Mouse (Mus musculus) midbrain, postnatal 0 days (tissue): ENCODE measurements around the gene Fem1a. TPM values are rescaled to one million over a fixed set of nuclear protein-coding genes. Genes with fewer than 3 reads are reported as not detected.
A peak's percentile ranks its signal among the peaks of the same experiment; 100 is the strongest.

Experiments
- ATAC-seq: fragments of 200-750 bp; cut with Nextera tagmentation; 2 replicates; pipeline ENCODE4 v1.8.0; 2017; ENCODE audit warnings: moderate number of reproducible peaks, mild to moderate bottlenecking, moderate TSS enrichment, moderate library complexity; ENCODE audit not compliant: low FRiP score
- DNase-seq: peaks from one replicate; pipeline ENCODE4 v3.0.0-alpha.2; 2015; ENCODE audit warnings: low spot score
- H3K27ac ChIP-seq: fragments of 300-500 bp; sonication (generic); 2 replicates; pipeline ENCODE4 v1.5.1; 2014; ENCODE audit warnings: low read depth, mild to moderate bottlenecking, low read length, mixed read lengths
- H3K27me3 ChIP-seq: fragments of 300-500 bp; sonication (generic); 2 replicates; pipeline ENCODE4 v1.6.1; 2014; ENCODE audit warnings: low read length, control low read depth, mixed read lengths; ENCODE audit not compliant: insufficient read depth
- H3K36me3 ChIP-seq: fragments of 300-500 bp; sonication (generic); 2 replicates; pipeline ENCODE4 v1.6.1; 2014; ENCODE audit warnings: low read length, control low read depth, mixed read lengths; ENCODE audit not compliant: insufficient read depth
- H3K4me1 ChIP-seq: fragments of 300-500 bp; sonication (generic); 2 replicates; pipeline ENCODE4 v1.6.1; 2014; ENCODE audit warnings: mild to moderate bottlenecking, control low read depth, antibody characterized with exemption, low read length, mixed read lengths; ENCODE audit not compliant: insufficient read depth
- H3K4me2 ChIP-seq: fragments of 300-500 bp; sonication (generic); 2 replicates; pipeline ENCODE4 v1.6.1; 2014; ENCODE audit warnings: low read depth, mild to moderate bottlenecking, low read length, mixed read lengths; ENCODE audit not compliant: poor library complexity, severe bottlenecking
- H3K4me3 ChIP-seq: fragments of 300-500 bp; sonication (generic); 2 replicates; pipeline ENCODE4 v1.5.1; 2014; ENCODE audit warnings: low read depth, mild to moderate bottlenecking, low read length, moderate library complexity
- H3K9ac ChIP-seq: fragments of 300-500 bp; sonication (generic); replicated peaks from 2 replicates; pipeline ENCODE4 v1.6.1; 2014; ENCODE audit warnings: mild to moderate bottlenecking, low read length, moderate library complexity, mixed read lengths; ENCODE audit not compliant: poor library complexity, severe bottlenecking
- H3K9me3 ChIP-seq: fragments of 300-500 bp; sonication (generic); 2 replicates; pipeline ENCODE4 v1.6.1; 2016; ENCODE audit warnings: low read length, control low read depth
- CTCF ChIP-seq: IDR thresholded peaks from 2 replicates; pipeline ENCODE4 v1.5.1; 2016; ENCODE audit warnings: antibody characterized with exemption, mild to moderate bottlenecking
- WGBS: fragments of 180-500 bp; shearing (Covaris S2); extraction: QIAGEN DNeasy Blood & Tissue Kit; methylation state at CpG from one replicate; pipeline ENCODE4 v1.1.7; 2014; 5-methylcytosine and 5-hydroxymethylcytosine counted together
- polyA plus RNA-seq: library from polyadenylated mRNA; unstranded; fragments of >200 nt; fragmentation: Nextera tagmentation; extraction: Ambion mirVana; gene quantifications from 2 replicates; pipeline ENCODE4 v1.2.1, GENCODE M21; 2015
- total RNA-seq: library from RNA; depleted of rRNA; stranded (reverse); fragments of >200 nt; gene quantifications from 2 replicates; pipeline ENCODE4 v1.2.3, GENCODE M21; 2014

Gene Fem1a
- total and polyA plus RNA-seq, 2 experiments from 2014 or later = 14.2 to 43.2 TPM

GRCm38 (mm10) chr17:56259301-56260037, 2.9 kb downstream of the Fem1a start:
- H3K4me3 ChIP-seq = no peak overlapping the region
- H3K36me3 ChIP-seq = peaks cover 36% of the 10 kb centered on the region
- peak overlapping the region; percentile 19; the same call in 1 of the 2 replicates for H3K9ac ChIP-seq
- DNase-seq (no peak), ATAC-seq (no peak)
- H3K27me3 ChIP-seq = no peaks in the 10 kb centered on the region
- no peaks in the 10 kb centered on the region for H3K9me3 ChIP-seq
- H3K27ac ChIP-seq = no peak overlapping the region
- no peak overlapping the region for H3K4me2 ChIP-seq
- WGBS = 91% methylated on average over 10 of the region's 10 CpGs
- H3K4me1 ChIP-seq = peaks cover 10% of the 10 kb centered on the region
- TF ChIP-seq CTCF = no peak

- DNase-seq = no peak
- 66% methylated on average over 3 of the region's 3 CpGs for WGBS
- H3K27ac ChIP-seq = no peak overlapping the region
- ATAC-seq = no peak
- H3K9ac ChIP-seq = 0 out of 2 replicates have a peak overlapping the region, but pooled peaks have one; percentile 8
- TF ChIP-seq CTCF = no peak
- no peaks in the 10 kb centered on the region for H3K9me3 ChIP-seq
- peaks cover 44% of the 10 kb centered on the region for H3K36me3 ChIP-seq
- peaks cover 10% of the 10 kb centered on the region for H3K4me1 ChIP-seq
- no peak overlapping the region for H3K4me2 ChIP-seq
- no peak overlapping the region for H3K4me3 ChIP-seq
- H3K27me3 ChIP-seq = no peaks in the 10 kb centered on the region
Observed at GRCm38 (mm10) chr17:56261166-56261565, 4.6 kb downstream of the Fem1a start.

GRCm38 (mm10) chr17:56262645-56263094, 6.1 kb downstream of the Fem1a start:
- ATAC-seq (no peak), DNase-seq (no peak)
- no peak for TF ChIP-seq CTCF

GRCm38 (mm10) chr17:56264020-56264419, 7.4 kb downstream of the Fem1a start:
- no peak overlapping the region for H3K9ac ChIP-seq
- peak; percentile 81 for TF ChIP-seq CTCF
- DNase-seq (peak; percentile 82), ATAC-seq (peak; percentile 70)
- H3K36me3 ChIP-seq = peaks cover 40% of the 10 kb centered on the region
- H3K4me3 ChIP-seq = no peak overlapping the region
- 20% methylated on average over 8 of the region's 8 CpGs for WGBS
- no peak overlapping the region for H3K27ac ChIP-seq
- no peak overlapping the region for H3K4me2 ChIP-seq
- H3K27me3 ChIP-seq = no peaks in the 10 kb centered on the region
- H3K9me3 ChIP-seq = no peaks in the 10 kb centered on the region
- peaks cover 10% of the 10 kb centered on the region for H3K4me1 ChIP-seq

More at GRCm38 (mm10) chr17:56262645-56263094, 6.1 kb downstream of the Fem1a start:
- H3K27me3 ChIP-seq = no peaks in the 10 kb centered on the region
- no peak overlapping the region for H3K27ac ChIP-seq
- peaks cover 10% of the 10 kb centered on the region for H3K4me1 ChIP-seq
- WGBS = 95% methylated on average over 3 of the region's 3 CpGs
- no peak overlapping the region for H3K4me3 ChIP-seq
- no peak overlapping the region for H3K4me2 ChIP-seq
- H3K36me3 ChIP-seq = peaks cover 44% of the 10 kb centered on the region
- H3K9me3 ChIP-seq = no peaks in the 10 kb centered on the region
- H3K9ac ChIP-seq = no peak overlapping the region

GRCm38 (mm10) chr17:56265011-56265410, 8.4 kb downstream of the Fem1a start:
- TF ChIP-seq CTCF = no peak
- WGBS = 91% methylated on average over 4 of the region's 4 CpGs

GRCm38 (mm10) chr17:56265869-56266268, 9.3 kb downstream of the Fem1a start:
- H3K4me1 ChIP-seq = peaks cover 4% of the 10 kb centered on the region; the same call in 1 of the 2 replicates
- no peak overlapping the region for H3K4me2 ChIP-seq
- H3K36me3 ChIP-seq = peaks cover 27% of the 10 kb centered on the region
- no peak for DNase-seq
- H3K4me3 ChIP-seq = no peak overlapping the region
- no peak overlapping the region for H3K27ac ChIP-seq
- 94% methylated on average over 3 of the region's 3 CpGs for WGBS
- H3K27me3 ChIP-seq = no peaks in the 10 kb centered on the region
- TF ChIP-seq CTCF = no peak
- ATAC-seq = no peak
- no peak overlapping the region for H3K9ac ChIP-seq
- no peaks in the 10 kb centered on the region for H3K9me3 ChIP-seq

More at GRCm38 (mm10) chr17:56265011-56265410, 8.4 kb downstream of the Fem1a start:
- peaks cover 31% of the 10 kb centered on the region for H3K36me3 ChIP-seq
- no peak overlapping the region for H3K9ac ChIP-seq
- peaks cover 7% of the 10 kb centered on the region; the same call in 1 of the 2 replicates for H3K4me1 ChIP-seq
- H3K4me2 ChIP-seq = no peak overlapping the region
- no peak for DNase-seq
- H3K27me3 ChIP-seq = no peaks in the 10 kb centered on the region
- no peak for ATAC-seq
- H3K4me3 ChIP-seq = no peak overlapping the region
- H3K27ac ChIP-seq = no peak overlapping the region
- H3K9me3 ChIP-seq = no peaks in the 10 kb centered on the region
